Comparison of ENCODE assay signal across 20 mouse cellular contexts in the genomic region with DNA sequence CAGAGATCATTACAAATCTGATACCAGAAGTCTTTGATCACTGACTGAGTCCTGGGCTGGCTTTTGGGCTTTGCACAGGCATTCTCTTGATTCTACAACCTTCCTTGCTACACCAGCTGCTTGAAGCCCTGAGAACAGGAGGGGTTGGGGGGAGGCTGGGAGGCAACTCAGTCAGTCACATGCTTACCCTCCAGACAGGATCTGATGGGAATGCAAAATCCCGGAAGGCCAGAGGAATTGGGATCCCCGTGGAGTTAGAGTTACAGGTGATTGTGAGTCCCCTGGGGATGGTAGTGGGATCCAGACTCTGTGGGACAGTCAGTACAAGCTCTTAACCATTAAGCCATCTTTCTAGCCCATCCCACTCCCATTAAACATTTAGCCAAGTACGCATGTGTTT.
A peak's percentile ranks its signal among the peaks of the same experiment; 100 is the strongest.
DNase-seq lines count a peak whose midpoint lies in the region; ATAC-seq and TF ChIP-seq lines count a peak whose summit lies in the region.
"Had no signal": no experiment of that assay in that cellular context is flagged by ENCODE, and none has a peak within 500 bp of the region (broad histone marks: within the 10 kb centered on the region; RNA-seq: fewer than 3 reads in every experiment).

No protein-coding gene starts in this region.

- 0 out of 2 replicates have a peak, but pooled peaks have one; percentile 22 for TF ChIP-seq EP300 in ES-Bruce4 (IDR thresholded peaks at IDR 0.05; ENCODE audit: insufficient read depth, low read depth, low read length)

- H3K9ac ChIP-seq in intestine, embryonic 14.5 days (ENCODE audit: low read length), result no peak overlapping the region
- H3K9ac ChIP-seq in intestine, embryonic 16.5 days (ENCODE audit: low read depth, low read length), result no peak overlapping the region
- H3K9ac ChIP-seq in ES-Bruce4 (ENCODE audit: low read depth, poor library complexity, severe bottlenecking), result no peak overlapping the region
- H3K9ac ChIP-seq: embryonic facial prominence, embryonic 12.5 days; forebrain, embryonic 13.5 days; forebrain, embryonic 15.5 days; forebrain, postnatal 0 days had no signal

- no peak for TF ChIP-seq CTCF in ES-Bruce4 (IDR thresholded peaks at IDR 0.05; ENCODE audit: low read depth, low read length)

- no peak for TF ChIP-seq POLR2A in ES-Bruce4 (IDR thresholded peaks at IDR 0.05; ENCODE audit: insufficient read depth, low read length)

- H3K4me3 ChIP-seq in intestine, embryonic 14.5 days (ENCODE audit: low read depth, low read length), result no peak overlapping the region
- H3K4me3 ChIP-seq in intestine, embryonic 16.5 days (ENCODE audit: low read length), result no peak overlapping the region
- H3K4me3 ChIP-seq in ES-Bruce4 (ENCODE audit: low read depth, low read length), result no peak overlapping the region
- H3K4me3 ChIP-seq: embryonic facial prominence, embryonic 10.5 days; embryonic facial prominence, embryonic 12.5 days; forebrain, embryonic 13.5 days; forebrain, embryonic 15.5 days had no signal

- 63% methylated on average over 3 of the region's 3 CpGs for WGBS in intestine, embryonic 14.5 days
- 79% methylated on average over 3 of the region's 3 CpGs for WGBS in intestine, embryonic 16.5 days

- no peaks in the 10 kb centered on the region for H3K36me3 ChIP-seq in intestine, embryonic 14.5 days (ENCODE audit: control insufficient read depth, insufficient read depth, low read length)
- H3K36me3 ChIP-seq in intestine, embryonic 16.5 days (ENCODE audit: control insufficient read depth, insufficient read depth, low read length), result no peaks in the 10 kb centered on the region
- H3K36me3 ChIP-seq in ES-Bruce4 (ENCODE audit: control insufficient read depth, insufficient read depth, low read length, poor library complexity, severe bottlenecking), result no peaks in the 10 kb centered on the region
- H3K36me3 ChIP-seq: embryonic facial prominence, embryonic 10.5 days; embryonic facial prominence, embryonic 12.5 days; forebrain, embryonic 15.5 days had no signal

- no peaks in the 10 kb centered on the region for H3K27me3 ChIP-seq in intestine, embryonic 14.5 days (replicated peaks; ENCODE audit: control insufficient read depth, insufficient read depth, low read length)
- H3K27me3 ChIP-seq in intestine, embryonic 16.5 days (replicated peaks; ENCODE audit: control insufficient read depth, insufficient read depth, low read length), result no peaks in the 10 kb centered on the region
- no peaks in the 10 kb centered on the region for H3K27me3 ChIP-seq in ES-Bruce4 (ENCODE audit: control insufficient read depth, insufficient read depth, low read length, poor library complexity, severe bottlenecking)
- H3K27me3 ChIP-seq: embryonic facial prominence, embryonic 12.5 days; forebrain, embryonic 13.5 days; forebrain, embryonic 15.5 days had no signal

- H3K9me3 ChIP-seq in intestine, embryonic 14.5 days (ENCODE audit: control insufficient read depth, low read length), result no peaks in the 10 kb centered on the region
- no peaks in the 10 kb centered on the region for H3K9me3 ChIP-seq in intestine, embryonic 16.5 days (ENCODE audit: control insufficient read depth, low read length)
- H3K9me3 ChIP-seq in ES-Bruce4 (replicated peaks; ENCODE audit: control insufficient read depth, insufficient read depth, low read length, poor library complexity, severe bottlenecking), result 0 out of 2 replicates have a peak, but pooled peaks cover 4% of the 10 kb centered on the region
- H3K9me3 ChIP-seq: embryonic facial prominence, embryonic 10.5 days; embryonic facial prominence, embryonic 12.5 days; forebrain, embryonic 13.5 days; forebrain, embryonic 15.5 days had no signal

- no peak for ATAC-seq in intestine, embryonic 14.5 days (replicated peaks; ENCODE audit: low FRiP score, low TSS enrichment, low read depth)
- ATAC-seq in intestine, embryonic 16.5 days, result no peak
- ATAC-seq: forebrain, embryonic 13.5 days; forebrain, embryonic 15.5 days; forebrain, postnatal 0 days had no signal

- DNase-seq in intestine, embryonic 14.5 days (ENCODE audit: low spot score), result peak; percentile 18
- DNase-seq in ES-CJ7 (ENCODE audit: low read depth, low spot score), result peak; percentile 37
- DNase-seq in ZHBTc4 (ENCODE audit: low read depth, low spot score), result peak; percentile 60
- no peak for DNase-seq in right cerebral cortex, postnatal 36 days (ENCODE audit: low spot score in 2 of 2)
- no peak for DNase-seq in layer of hippocampus, adult 9-10 months (ENCODE audit: low spot score)
- DNase-seq: adrenal gland, adult 2 months; adrenal gland, postnatal 10 days; adrenal gland, postnatal 25 days; cerebellum, adult 11-12 months; cerebellum, adult 2 months; cerebellum, adult 9-10 months; cerebellum, postnatal 10 days; cerebellum, postnatal 25 days; forebrain, postnatal 0 days had no signal

- no peaks in the 10 kb centered on the region for H3K4me1 ChIP-seq in intestine, embryonic 14.5 days (replicated peaks; ENCODE audit: control insufficient read depth, insufficient read depth, low read length)
- no peaks in the 10 kb centered on the region for H3K4me1 ChIP-seq in intestine, embryonic 16.5 days (ENCODE audit: control insufficient read depth, insufficient read depth, low read length)
- H3K4me1 ChIP-seq in ES-Bruce4 (ENCODE audit: control insufficient read depth, insufficient read depth, low read length), result peaks cover 21% of the 10 kb centered on the region
- H3K4me1 ChIP-seq: embryonic facial prominence, embryonic 12.5 days; forebrain, embryonic 13.5 days; forebrain, embryonic 15.5 days had no signal

- H3K4me2 ChIP-seq in intestine, embryonic 14.5 days (ENCODE audit: low read length), result no peak overlapping the region
- no peak overlapping the region for H3K4me2 ChIP-seq in intestine, embryonic 16.5 days (ENCODE audit: low read depth, low read length)
- H3K4me2 ChIP-seq: embryonic facial prominence, embryonic 12.5 days; forebrain, embryonic 13.5 days; forebrain, embryonic 15.5 days had no signal

- no peak overlapping the region for H3K27ac ChIP-seq in intestine, embryonic 14.5 days (ENCODE audit: low read depth)
- H3K27ac ChIP-seq in intestine, embryonic 16.5 days (ENCODE audit: low read length), result no peak overlapping the region
- H3K27ac ChIP-seq in ES-Bruce4 (ENCODE audit: insufficient read depth, low read length), result no peak overlapping the region
- H3K27ac ChIP-seq: embryonic facial prominence, embryonic 10.5 days; embryonic facial prominence, embryonic 12.5 days; forebrain, embryonic 13.5 days; forebrain, embryonic 15.5 days had no signal

Comparison
In these comparisons a context has a peak if more than half of its experiments do, and no peak if none do; other contexts are left out.
1. DNase-seq: peak in intestine, embryonic 14.5 days (single experiment), ES-CJ7 (single experiment) and ZHBTc4 (single experiment); none in right cerebral cortex, postnatal 36 days (0 of 2) and layer of hippocampus, adult 9-10 months (single experiment).